Mouse (Mus musculus): Measurements from ENCODE around the gene Cmbl. TPM values are rescaled to one million over a fixed set of nuclear protein-coding genes. Genes with fewer than 3 reads are reported as not detected.
A peak's percentile ranks its signal among the peaks of the same experiment; 100 is the strongest.
"Not testable (repeated sequence)": the region's sequence is repeated elsewhere in the genome, so short reads cannot be mapped to it uniquely, and the experiment has no call there.

Cmbl gene
- total RNA-seq, 2 experiments from 2014 or later: 28.0 to 31.2 TPM

GRCm38 (mm10) chr15:31571906-31572722 lies 6.9 kb downstream of the Cmbl start:
- no peak for DNase-seq (ENCODE audit: low spot score)
- intact Hi-C loops (cut with DNase I): loop anchor here (5.0 kb wide), 1 partner anchor 40 kb away; the partner anchor contains the start of gene March6

- DNase-seq (ENCODE audit: low spot score): no peak
Measured at GRCm38 (mm10) chr15:31573287-31573686, 8.1 kb downstream of the Cmbl start.

GRCm38 (mm10) chr15:31573692-31574091 lies 8.5 kb downstream of the Cmbl start:
- intact Hi-C loops (cut with DNase I): loop anchor here (5.0 kb wide), 1 partner anchor 41 kb away; the partner anchor contains the start of gene March6
- DNase-seq (ENCODE audit: low spot score): no peak

More at GRCm38 (mm10) chr15:31573287-31573686, 8.1 kb downstream of the Cmbl start:
- intact Hi-C loops (cut with DNase I): loop anchor here (5.0 kb wide), 1 partner anchor 41 kb away; the partner anchor contains the start of gene March6

GRCm38 (mm10) chr15:31576076-31576475 lies 10.9 kb downstream of the Cmbl start:
- intact Hi-C loops (cut with DNase I): no loop called here
- no peak for DNase-seq (ENCODE audit: low spot score)

- intact Hi-C loops (cut with DNase I); DNase-seq (ENCODE audit: low spot score): not testable (repeated sequence)
Measured at GRCm38 (mm10) chr15:31581086-31581485, 15.9 kb downstream of the Cmbl start.

GRCm38 (mm10) chr15:31583304-31584085 lies 18.3 kb downstream of the Cmbl start:
- intact Hi-C loops (cut with DNase I): no loop called here
- no peak for DNase-seq (ENCODE audit: low spot score)

GRCm38 (mm10) chr15:31585238-31585637 lies 20.0 kb downstream of the Cmbl start:
- no peak for DNase-seq (ENCODE audit: low spot score)
- intact Hi-C loops (cut with DNase I): loop anchor here (5.0 kb wide), 2 partner anchors 53 to 103 kb away; partner anchors contain the start of gene March6

- intact Hi-C loops (cut with DNase I): loop anchor here (1.0 to 5.0 kb wide), 5 partner anchors 54 to 271 kb away; partner anchors contain the start of gene March6
- no peak for DNase-seq (ENCODE audit: low spot score)
Measured at GRCm38 (mm10) chr15:31586088-31586487, 20.9 kb downstream of the Cmbl start.

- DNase-seq (ENCODE audit: low spot score): peak; percentile 44
- intact Hi-C loops (cut with DNase I): loop anchor here (1.0 to 5.0 kb wide), 5 partner anchors 54 to 271 kb away; partner anchors contain the start of gene March6
Measured at GRCm38 (mm10) chr15:31586519-31586918, 21.3 kb downstream of the Cmbl start.

- no peak for DNase-seq (ENCODE audit: low spot score)
- intact Hi-C loops (cut with DNase I): loop anchor here (2.0 to 5.0 kb wide), 4 partner anchors 55 to 133 kb away; partner anchors contain the start of gene March6
Measured at GRCm38 (mm10) chr15:31587789-31588188, 22.6 kb downstream of the Cmbl start.

- intact Hi-C loops (cut with DNase I): loop anchor here (5.0 kb wide), 2 partner anchors 57 to 107 kb away; partner anchors contain the start of gene March6
- no peak for DNase-seq (ENCODE audit: low spot score)
Measured at GRCm38 (mm10) chr15:31588989-31589640, 23.9 kb downstream of the Cmbl start.

GRCm38 (mm10) chr15:31590176-31590575 lies 25.0 kb downstream of the Cmbl start:
- DNase-seq (ENCODE audit: low spot score): no peak
- intact Hi-C loops (cut with DNase I): loop anchor here (10.0 kb wide), 1 partner anchor 365 kb away; the partner anchor contains the start of gene Dap

GRCm38 (mm10) chr15:31592531-31592930 lies 27.3 kb downstream of the Cmbl start:
- intact Hi-C loops (cut with DNase I): loop anchor here (10.0 kb wide), 1 partner anchor 368 kb away; the partner anchor contains the start of gene Dap

GRCm38 (mm10) chr15:31594260-31594659 lies 29.1 kb downstream of the Cmbl start:
- no peak for DNase-seq (ENCODE audit: low spot score)
- intact Hi-C loops (cut with DNase I): loop anchor here (10.0 kb wide), 1 partner anchor 369 kb away; the partner anchor contains the start of gene Dap

More at GRCm38 (mm10) chr15:31592531-31592930, 27.3 kb downstream of the Cmbl start:
- no peak for DNase-seq (ENCODE audit: low spot score)

- intact Hi-C loops (cut with DNase I): loop anchor here (10.0 kb wide), 1 partner anchor 371 kb away; the partner anchor contains the start of gene Dap
- no peak for DNase-seq (ENCODE audit: low spot score)
Measured at GRCm38 (mm10) chr15:31595651-31596050, 30.5 kb downstream of the Cmbl start.

GRCm38 (mm10) chr15:31599834-31600233 lies 34.6 kb downstream of the Cmbl start:
- no peak for DNase-seq (ENCODE audit: low spot score)
- intact Hi-C loops (cut with DNase I): loop anchor here (10.0 kb wide), 1 partner anchor 375 kb away; the partner anchor contains the start of gene Dap

GRCm38 (mm10) chr15:31601279-31601645 lies 36.1 kb downstream of the Cmbl start:
- intact Hi-C loops (cut with DNase I): no loop called here
- DNase-seq (ENCODE audit: low spot score): no peak

GRCm38 (mm10) chr15:31601646-31602374 lies 36.6 kb downstream of the Cmbl start, which contains the start of the genes Cct5 and Fam173b:
Gene Cct5 (minus strand): TSS chr15:31601804.
Gene Fam173b (plus strand): TSS chr15:31601852.
- peak; percentile 95 for DNase-seq (ENCODE audit: low spot score)
- intact Hi-C loops (cut with DNase I): no loop called here
